Mouse (Mus musculus) hindbrain, embryonic 10.5 days (tissue): ENCODE measurements around the gene Tmem63a. TPM values are rescaled to one million over a fixed set of nuclear protein-coding genes. Genes with fewer than 3 reads are reported as not detected.

ENCODE experiments used
- DNase-seq: peaks from one replicate; pipeline ENCODE4 v3.0.0-alpha.2; 2017; ENCODE audit warnings: low spot score
- H3K27ac ChIP-seq: fragments of 300-500 bp; sonication (generic); 2 replicates; pipeline ENCODE4 v1.5.1; 2016; ENCODE audit warnings: mild to moderate bottlenecking, moderate library complexity
- H3K27me3 ChIP-seq: fragments of 300-500 bp; sonication (generic); 2 replicates; pipeline ENCODE4 v1.6.1; 2016; ENCODE audit warnings: mild to moderate bottlenecking; ENCODE audit not compliant: poor library complexity, insufficient read depth, severe bottlenecking
- H3K36me3 ChIP-seq: fragments of 300-500 bp; sonication (generic); 2 replicates; pipeline ENCODE4 v1.6.1; 2016; ENCODE audit warnings: mild to moderate bottlenecking, moderate library complexity
- H3K4me1 ChIP-seq: fragments of 300-500 bp; sonication (generic); replicated peaks from 2 replicates; pipeline ENCODE4 v1.6.1; 2016; ENCODE audit warnings: mild to moderate bottlenecking
- H3K4me3 ChIP-seq: fragments of 300-500 bp; sonication (generic); 2 replicates; pipeline ENCODE4 v1.5.1; 2016; ENCODE audit warnings: mild to moderate bottlenecking, moderate library complexity
- H3K9me3 ChIP-seq: fragments of 300-500 bp; sonication (generic); 2 replicates; pipeline ENCODE4 v1.6.1; 2016; ENCODE audit warnings: mild to moderate bottlenecking, moderate library complexity
- WGBS: fragments of 180-500 bp; shearing (Covaris S2); methylation state at CpG from one replicate; pipeline ENCODE4 v1.1.7; 2016; 5-methylcytosine and 5-hydroxymethylcytosine counted together
- polyA plus RNA-seq: library from polyadenylated mRNA; unstranded; fragments of >200 nt; fragmentation: Nextera tagmentation; extraction: Ambion mirVana; gene quantifications from 2 replicates; pipeline ENCODE4 v1.2.1, GENCODE M21; 2016

Tmem63a gene
- polyA plus RNA-seq, 1 experiment from 2014 or later, result 3.4 TPM

- Histone ChIP-seq H3K36me3 (no peaks in the 10 kb centered on the region), H3K27me3 (0 out of 2 replicates have a peak, but pooled peaks cover under 1% of the 10 kb centered on the region), H3K9me3 (no peaks in the 10 kb centered on the region), H3K27ac (no peak overlapping the region), H3K4me1 (no peaks in the 10 kb centered on the region), H3K4me3 (no peak overlapping the region)
- no peak for DNase-seq
- 91% methylated on average over 4 of the region's 4 CpGs for WGBS
These were observed 67.0 kb downstream of the Tmem63a start for GRCm38 (mm10) chr1:181009011-181009590.

GRCm38 (mm10) chr1:181009754-181010153, 67.6 kb downstream of the Tmem63a start:
- Histone ChIP-seq H3K4me1 (no peaks in the 10 kb centered on the region), H3K9me3 (no peaks in the 10 kb centered on the region), H3K27me3 (0 out of 2 replicates have a peak, but pooled peaks cover 3% of the 10 kb centered on the region), H3K36me3 (no peaks in the 10 kb centered on the region), H3K4me3 (no peak overlapping the region), H3K27ac (no peak overlapping the region)
- no peak for DNase-seq
- WGBS, result 75% methylated on average over 3 of the region's 3 CpGs

DNA sequence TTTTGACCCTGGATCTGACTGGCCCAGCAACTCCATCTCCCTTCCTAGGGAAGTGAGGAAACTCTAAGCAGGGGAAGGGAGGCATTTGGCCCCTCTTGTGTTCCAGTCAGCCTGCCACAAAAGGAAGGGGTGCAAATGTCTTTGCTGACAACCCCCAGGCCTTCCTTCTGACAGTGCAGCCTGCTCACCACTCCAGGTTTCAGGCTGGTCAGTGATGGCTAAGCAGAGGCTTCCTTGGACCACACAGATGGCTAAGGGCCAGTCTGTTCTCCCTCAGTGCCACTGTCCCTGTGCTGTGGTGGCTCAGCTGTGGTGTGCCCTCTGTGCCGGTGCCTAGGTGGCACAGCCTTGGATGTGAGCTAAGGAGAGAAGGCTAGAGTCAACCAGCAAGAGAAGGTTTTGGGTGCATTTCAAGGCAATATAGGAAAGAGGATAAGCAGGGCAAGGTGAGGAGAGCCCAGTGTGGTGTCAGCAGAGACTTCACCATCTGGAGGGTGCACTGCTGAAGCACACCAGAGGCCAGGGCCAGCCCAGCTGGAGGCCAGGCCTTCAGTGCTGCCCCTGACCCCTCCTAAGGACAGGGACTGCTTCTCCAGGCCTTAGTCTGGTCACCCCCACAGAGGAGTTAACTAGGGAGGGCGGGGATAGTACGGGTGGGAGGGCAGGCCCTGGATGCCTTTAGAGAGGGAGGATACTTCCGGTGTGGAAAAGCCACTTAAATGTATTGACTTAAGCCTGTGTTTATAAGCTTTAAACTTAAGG, 68.2 kb downstream of the Tmem63a start:
- no peak for DNase-seq
- Histone ChIP-seq H3K36me3 (no peaks in the 10 kb centered on the region), H3K27me3 (peaks cover 7% of the 10 kb centered on the region; the same call in 1 of the 2 replicates), H3K4me3 (no peak overlapping the region), H3K4me1 (no peaks in the 10 kb centered on the region), H3K9me3 (no peaks in the 10 kb centered on the region), H3K27ac (no peak overlapping the region)
- 66% methylated on average over 4 of the region's 4 CpGs for WGBS

- Histone ChIP-seq H3K36me3 (no peaks in the 10 kb centered on the region), H3K27me3 (peaks cover 18% of the 10 kb centered on the region), H3K9me3 (no peaks in the 10 kb centered on the region), H3K4me1 (peaks cover 10% of the 10 kb centered on the region), H3K4me3 (no peak overlapping the region), H3K27ac (no peak overlapping the region)
- DNase-seq, result no peak
- WGBS, result 72% methylated on average over 5 of the region's 5 CpGs
These were observed 69.5 kb downstream of the Tmem63a start for GRCm38 (mm10) chr1:181011601-181012000.

DNA sequence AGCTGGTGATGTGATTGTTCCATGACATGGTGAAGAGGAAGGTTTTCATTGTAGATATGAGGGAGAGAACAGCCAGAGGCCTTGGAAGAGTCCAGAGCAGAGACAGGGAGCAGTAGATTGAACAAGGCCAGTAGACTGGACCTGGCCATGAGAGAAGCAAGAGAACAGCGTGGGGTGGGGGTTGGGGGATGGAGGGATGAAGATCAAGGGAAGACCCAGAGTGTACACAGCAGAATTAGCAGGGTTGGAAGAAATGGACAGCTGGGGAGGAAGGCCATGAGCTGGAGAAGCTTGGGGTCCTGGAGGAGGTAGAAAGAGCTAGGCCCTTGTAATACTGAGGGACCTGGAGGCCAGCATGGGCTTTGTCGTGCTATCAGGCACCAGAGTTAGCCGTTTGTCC, 70.3 kb downstream of the Tmem63a start:
- Histone ChIP-seq H3K4me3 (no peak overlapping the region), H3K36me3 (no peaks in the 10 kb centered on the region), H3K4me1 (peaks cover 18% of the 10 kb centered on the region), H3K9me3 (no peaks in the 10 kb centered on the region), H3K27me3 (peaks cover 22% of the 10 kb centered on the region), H3K27ac (no peak overlapping the region)
- no peak for DNase-seq
- 80% methylated on average over 3 of the region's 3 CpGs for WGBS

DNA sequence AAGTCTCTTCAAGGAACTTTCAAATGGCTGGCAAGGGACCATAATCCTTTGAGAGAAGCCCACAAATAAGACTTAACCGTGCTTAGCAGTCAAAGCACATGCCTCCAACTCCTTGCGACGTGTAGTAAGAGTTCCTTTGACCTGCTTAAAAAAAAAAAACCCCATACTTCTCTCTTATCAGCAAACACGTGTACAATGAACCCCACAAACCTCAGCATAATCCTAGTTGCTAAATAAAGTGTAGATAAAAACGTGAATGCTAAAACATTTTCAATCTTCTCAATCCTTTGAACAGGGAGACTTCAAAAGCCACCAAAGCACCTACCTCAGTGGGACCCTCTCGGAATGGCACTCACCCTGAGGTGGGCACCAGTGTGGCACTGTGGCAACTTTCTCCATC, 71.3 kb downstream of the Tmem63a start:
- Histone ChIP-seq H3K27me3 (peaks cover 33% of the 10 kb centered on the region), H3K4me3 (no peak overlapping the region), H3K27ac (no peak overlapping the region), H3K36me3 (no peaks in the 10 kb centered on the region), H3K9me3 (no peaks in the 10 kb centered on the region), H3K4me1 (peaks cover 21% of the 10 kb centered on the region)
- 83% methylated on average over 6 of the region's 6 CpGs for WGBS
- no peak for DNase-seq

DNA sequence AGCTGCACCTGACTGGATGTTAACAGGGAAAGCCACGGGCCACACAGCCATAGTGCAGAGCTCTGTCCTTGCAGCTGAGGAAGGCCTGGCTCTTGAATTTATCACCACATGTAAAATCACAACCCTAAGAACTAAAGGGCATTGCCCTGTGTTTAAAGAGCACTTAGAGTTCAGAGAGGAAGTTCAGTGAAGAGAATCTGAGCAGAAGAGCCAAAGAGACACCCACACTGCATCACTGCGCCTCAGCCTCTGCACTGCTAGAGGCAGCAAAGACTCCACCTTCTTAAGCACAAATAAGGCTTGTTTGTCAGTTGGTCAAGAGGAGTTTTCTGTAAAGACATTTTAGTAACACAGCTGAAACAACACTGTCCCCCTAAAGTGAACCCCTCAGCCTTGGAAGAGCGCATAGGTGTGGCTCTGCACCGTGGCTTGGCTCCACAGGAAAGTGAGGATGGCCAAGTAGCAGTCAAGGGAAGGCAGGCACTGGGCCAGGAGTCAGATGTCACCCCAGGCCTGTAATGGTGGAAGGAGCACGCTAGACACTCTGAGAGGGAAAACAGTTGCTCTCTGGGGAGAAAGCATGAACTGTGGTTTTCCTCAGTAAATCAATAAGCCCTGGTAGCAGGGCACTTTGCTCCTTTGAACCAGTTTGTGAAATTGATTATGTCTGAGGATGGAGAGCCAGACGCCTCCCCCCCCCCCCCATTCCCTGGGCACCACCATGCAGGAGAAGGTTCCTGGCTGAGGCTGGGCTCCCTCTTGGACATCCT, 72.8 kb downstream of the Tmem63a start:
- H3K4me1 ChIP-seq, result peaks cover 21% of the 10 kb centered on the region
- no peak for DNase-seq
- H3K27me3 ChIP-seq, result peaks cover 33% of the 10 kb centered on the region
- no peaks in the 10 kb centered on the region for H3K9me3 ChIP-seq
- 78% methylated on average over 6 of the region's 6 CpGs for WGBS
- H3K4me3 ChIP-seq, result no peak overlapping the region
- H3K36me3 ChIP-seq, result no peaks in the 10 kb centered on the region
- H3K27ac ChIP-seq, result no peak overlapping the region

GRCm38 (mm10) chr1:181015558-181015957, 73.4 kb downstream of the Tmem63a start:
- Histone ChIP-seq H3K27ac (no peak overlapping the region), H3K4me1 (peaks cover 21% of the 10 kb centered on the region), H3K9me3 (no peaks in the 10 kb centered on the region), H3K4me3 (no peak overlapping the region), H3K36me3 (no peaks in the 10 kb centered on the region), H3K27me3 (peaks cover 33% of the 10 kb centered on the region)
- no peak for DNase-seq

DNA sequence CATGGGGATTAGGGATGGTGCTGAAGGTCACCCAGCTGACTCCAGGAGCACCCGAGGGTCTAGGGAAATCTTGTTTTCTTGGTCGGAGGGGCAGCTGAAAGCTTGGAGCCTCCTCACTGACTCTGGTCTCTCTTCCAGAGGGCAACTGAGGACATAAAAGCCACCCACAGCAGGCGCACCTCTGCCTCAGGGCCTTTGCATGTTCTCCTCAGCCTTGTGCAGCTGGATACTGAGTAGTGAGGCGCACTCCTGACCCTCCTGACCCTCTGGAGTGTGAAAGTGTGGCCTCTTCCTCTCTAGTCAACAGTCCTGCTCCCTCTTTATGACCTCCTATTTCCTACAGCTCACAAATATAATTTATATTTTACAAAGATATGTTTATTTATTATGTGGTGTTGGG, 73.9 kb downstream of the Tmem63a start:
- no peak for DNase-seq
- Histone ChIP-seq H3K9me3 (no peaks in the 10 kb centered on the region), H3K36me3 (no peaks in the 10 kb centered on the region), H3K4me1 (peaks cover 21% of the 10 kb centered on the region), H3K4me3 (peak overlapping the region; percentile 65; the same call in 1 of the 2 replicates), H3K27me3 (peaks cover 33% of the 10 kb centered on the region), H3K27ac (no peak overlapping the region)
- 75% methylated on average over 4 of the region's 4 CpGs for WGBS

GRCm38 (mm10) chr1:181016532-181017131, 74.5 kb downstream of the Tmem63a start:
- peak; percentile 49 for DNase-seq
- peaks cover 21% of the 10 kb centered on the region for H3K4me1 ChIP-seq
- no peaks in the 10 kb centered on the region for H3K9me3 ChIP-seq
- no peaks in the 10 kb centered on the region for H3K36me3 ChIP-seq
- 4% methylated on average over 21 of the region's 21 CpGs for WGBS
- peak overlapping the region; percentile 64; the same call in 1 of the 2 replicates for H3K27ac ChIP-seq
- peaks cover 33% of the 10 kb centered on the region for H3K27me3 ChIP-seq
- H3K4me3 ChIP-seq, result peak overlapping the region; percentile 65

DNA sequence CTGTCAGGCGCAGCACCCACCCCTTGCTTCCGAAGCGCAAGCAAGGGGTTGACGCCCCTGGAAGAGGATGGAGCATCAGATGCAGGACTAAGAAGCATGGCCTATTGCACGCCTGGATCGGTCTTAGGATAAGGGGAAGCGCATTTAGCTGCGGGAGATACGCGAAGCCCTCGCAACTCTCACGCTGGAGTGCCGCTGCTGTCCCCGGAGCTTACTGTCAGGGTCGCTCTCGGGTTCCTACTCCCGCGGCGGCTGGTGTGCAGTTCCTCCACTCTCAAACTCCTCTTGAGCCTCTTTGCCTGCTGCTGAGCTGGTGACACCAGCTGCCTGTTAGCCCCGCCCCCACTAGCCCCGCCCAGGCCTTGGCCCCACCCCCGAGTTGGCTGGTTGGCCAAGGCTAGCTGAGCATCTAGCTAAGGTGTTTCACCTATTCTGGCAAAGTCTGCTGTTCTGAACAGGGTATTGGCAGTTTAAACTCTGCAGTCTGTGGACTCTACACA, 75.1 kb downstream of the Tmem63a start:
- peak; percentile 79 for DNase-seq
- H3K4me1 ChIP-seq, result peaks cover 21% of the 10 kb centered on the region
- WGBS, result under 1% methylated on average over 22 of the region's 22 CpGs
- peak overlapping the region; percentile 65 for H3K4me3 ChIP-seq
- H3K36me3 ChIP-seq, result no peaks in the 10 kb centered on the region
- peaks cover 33% of the 10 kb centered on the region for H3K27me3 ChIP-seq
- peak overlapping the region; percentile 64; the same call in 1 of the 2 replicates for H3K27ac ChIP-seq
- H3K9me3 ChIP-seq, result no peaks in the 10 kb centered on the region

- Histone ChIP-seq H3K9me3 (no peaks in the 10 kb centered on the region), H3K36me3 (no peaks in the 10 kb centered on the region), H3K27ac (no peak overlapping the region), H3K4me1 (peaks cover 21% of the 10 kb centered on the region), H3K4me3 (peak overlapping the region; percentile 65; the same call in 1 of the 2 replicates), H3K27me3 (peaks cover 33% of the 10 kb centered on the region)
- no peak for DNase-seq
- WGBS, result 71% methylated on average over 13 of the region's 13 CpGs
These were observed 75.8 kb downstream of the Tmem63a start for GRCm38 (mm10) chr1:181017890-181018420.
